Mouse (Mus musculus) intestine, embryonic 16.5 days (tissue): ENCODE measurements around the gene Olfr608. TPM values are rescaled to one million over a fixed set of nuclear protein-coding genes. Genes with fewer than 3 reads are reported as not detected.

Experiments
- polyA plus RNA-seq: library from polyadenylated mRNA; unstranded; fragments of >200 nt; fragmentation: Nextera tagmentation; extraction: Ambion mirVana; gene quantifications from 2 replicates; pipeline ENCODE4 v1.2.1, GENCODE M21; 2015

Gene Olfr608
- polyA plus RNA-seq, 1 experiment from 2014 or later, result not detected

Other genes with a start within 250 kb of the Olfr608 start
- not detected in 2 replicates for gene Usp17ld, start 217.4 kb upstream of the Olfr608 start, polyA plus RNA-seq
- not detected in 2 replicates for gene Olfr596, start 164.2 kb upstream of the Olfr608 start, polyA plus RNA-seq
- gene Olfr597, start 153.6 kb upstream of the Olfr608 start, polyA plus RNA-seq, result not detected in 2 replicates
- gene Olfr598, start 146.3 kb upstream of the Olfr608 start, polyA plus RNA-seq, result not detected in 2 replicates
- not detected in 2 replicates for gene Olfr599, start 134.0 kb upstream of the Olfr608 start, polyA plus RNA-seq
- not detected in 2 replicates for gene Olfr600, start 120.2 kb upstream of the Olfr608 start, polyA plus RNA-seq
- not detected in 2 replicates for gene Olfr601, start 107.2 kb upstream of the Olfr608 start, polyA plus RNA-seq
- gene Olfr603, start 83.7 kb upstream of the Olfr608 start, polyA plus RNA-seq, result not detected in 2 replicates
- gene Usp17lc, start 54.8 kb upstream of the Olfr608 start, polyA plus RNA-seq, result not detected in 2 replicates
- not detected in 2 replicates for gene Olfr605, start 24.4 kb upstream of the Olfr608 start, polyA plus RNA-seq
- not detected in 2 replicates for gene Olfr606, start 20.8 kb upstream of the Olfr608 start, polyA plus RNA-seq
- not detected in 2 replicates for gene Olfr607, start 5.7 kb upstream of the Olfr608 start, polyA plus RNA-seq
- gene Olfr609, start 28.2 kb downstream of the Olfr608 start, polyA plus RNA-seq, result not detected in 2 replicates
- gene Olfr610, start 42.2 kb downstream of the Olfr608 start, polyA plus RNA-seq, result not detected in 2 replicates
- not detected in 2 replicates for gene Olfr611, start 51.0 kb downstream of the Olfr608 start, polyA plus RNA-seq
- gene Olfr612, start 72.8 kb downstream of the Olfr608 start, polyA plus RNA-seq, result not detected in 2 replicates
- not detected in 2 replicates for gene Olfr613, start 78.2 kb downstream of the Olfr608 start, polyA plus RNA-seq
- not detected in 2 replicates for gene Olfr615, start 86.2 kb downstream of the Olfr608 start, polyA plus RNA-seq
- not detected in 2 replicates for gene Olfr616, start 99.3 kb downstream of the Olfr608 start, polyA plus RNA-seq
- not detected in 2 replicates for gene Olfr617, start 103.2 kb downstream of the Olfr608 start, polyA plus RNA-seq
- not detected in 2 replicates for gene Olfr618, start 120.2 kb downstream of the Olfr608 start, polyA plus RNA-seq
- gene Olfr619, start 130.7 kb downstream of the Olfr608 start, polyA plus RNA-seq, result not detected in 2 replicates
- not detected in 2 replicates for gene Olfr620, start 142.7 kb downstream of the Olfr608 start, polyA plus RNA-seq
- gene Olfr622, start 172.8 kb downstream of the Olfr608 start, polyA plus RNA-seq, result not detected in 2 replicates
- gene Olfr623, start 193.8 kb downstream of the Olfr608 start, polyA plus RNA-seq, result not detected in 2 replicates
- 0.04 and 0.06 TPM in 2 replicates for gene Olfr624, start 201.3 kb downstream of the Olfr608 start, polyA plus RNA-seq
- not detected in 2 replicates for gene Olfr625-ps1, start 212.8 kb downstream of the Olfr608 start, polyA plus RNA-seq
- not detected in 2 replicates for gene Olfr243, start 244.8 kb downstream of the Olfr608 start, polyA plus RNA-seq